Mouse (Mus musculus) right cerebral cortex, postnatal 10 days (tissue): Measurements from ENCODE around the gene Svs4.
"Not testable (repeated sequence)": the region's sequence is repeated elsewhere in the genome, so short reads cannot be mapped to it uniquely, and the experiment has no call there.

ENCODE experiments used
- DNase-seq, 2 experiments: peaks; one replicate each; pipeline ENCODE4 v3.0.0; 2021; ENCODE audit warnings: low spot score in 2 of 2

Svs4 gene

GRCm38 (mm10) chr2:164278359-164278758 lies at the start of gene Svs4:
Gene Svs4 (minus strand): TSS chr2:164278459.
- no peak for DNase-seq

- no peak for DNase-seq
These were observed 42.7 kb upstream of the Svs4 start for GRCm38 (mm10) chr2:164320983-164321382.

GRCm38 (mm10) chr2:164316451-164316850 lies 38.2 kb upstream of the Svs4 start, which contains the start of gene Svs6:
Gene Svs6 (plus strand): TSS chr2:164316751.
- DNase-seq, result not testable (repeated sequence)

- DNase-seq, result not testable (repeated sequence)
These were observed 37.2 kb upstream of the Svs4 start for GRCm38 (mm10) chr2:164315460-164315859.

GRCm38 (mm10) chr2:164312599-164312998 lies 34.3 kb upstream of the Svs4 start:
- DNase-seq, result no peak

- not testable (repeated sequence) for DNase-seq
These were observed 10.7 kb upstream of the Svs4 start, which contains the start of gene Svs3a for GRCm38 (mm10) chr2:164288968-164289367. Gene Svs3a (plus strand): TSS chr2:164289268.

GRCm38 (mm10) chr2:164256540-164256939 lies 21.7 kb downstream of the Svs4 start, which contains the start of gene Svs3b:
Gene Svs3b (minus strand): TSS chr2:164256640.
- DNase-seq, result not testable (repeated sequence)

GRCm38 (mm10) chr2:164238366-164238765 lies 39.9 kb downstream of the Svs4 start, which contains the start of gene Svs2:
Gene Svs2 (minus strand): TSS chr2:164238466.
- DNase-seq, result no peak

- no peak for DNase-seq
These were observed 45.6 kb downstream of the Svs4 start for GRCm38 (mm10) chr2:164232671-164233070.

- no peak for DNase-seq
These were observed 49.7 kb downstream of the Svs4 start for GRCm38 (mm10) chr2:164228361-164229070.
